Mouse (Mus musculus) kidney, adult 2 months (tissue): ENCODE data around the gene Trmt10c. TPM values are rescaled to one million over a fixed set of nuclear protein-coding genes. Genes with fewer than 3 reads are reported as not detected.

Experiments
- DNase-seq: peaks from one replicate; pipeline ENCODE4 v3.0.0; 2021
- H3K27ac ChIP-seq: fragments of 200-500 bp; 2 replicates; pipeline ENCODE4 v1.5.1; 2012; ENCODE audit warnings: low read depth, low read length, control low read depth, inconsistent platforms; ENCODE audit not compliant: insufficient read depth
- H3K27me3 ChIP-seq: fragments of 200-500 bp; replicated peaks from 2 replicates; pipeline ENCODE4 v1.6.1; 2012; ENCODE audit warnings: mild to moderate bottlenecking, moderate library complexity, low read length, inconsistent platforms; ENCODE audit not compliant: control insufficient read depth, insufficient read depth
- H3K36me3 ChIP-seq: fragments of 200-500 bp; 2 replicates; pipeline ENCODE4 v1.6.1; 2012; ENCODE audit warnings: mild to moderate bottlenecking, moderate library complexity, low read length, inconsistent platforms; ENCODE audit not compliant: control insufficient read depth, insufficient read depth
- H3K4me1 ChIP-seq: fragments of 200-500 bp; 2 replicates; pipeline ENCODE4 v1.6.1; 2011; ENCODE audit warnings: low read length; ENCODE audit not compliant: control insufficient read depth, insufficient read depth
- H3K4me3 ChIP-seq: fragments of 200-500 bp; 2 replicates; pipeline ENCODE4 v1.5.1; 2011; ENCODE audit warnings: mild to moderate bottlenecking, low read depth, low read length, control low read depth; ENCODE audit not compliant: insufficient read depth
- CTCF ChIP-seq: fragments of 200-500 bp; conservative IDR thresholded peaks from 2 replicates; pipeline ENCODE4 v1.5.1; 2011; ENCODE audit warnings: low read depth, mild to moderate bottlenecking, control low read depth, low read length, moderate library complexity, mixed read lengths; ENCODE audit not compliant: insufficient read depth, insufficient read length
- POLR2A ChIP-seq: fragments of 200-500 bp; IDR thresholded peaks from one replicate; pipeline ENCODE4 v1.6.1; 2011; ENCODE audit warnings: low read depth, low read length, control low read depth
- WGBS: fragments of 180-500 bp; shearing (Covaris S2); methylation state at CpG from one replicate; pipeline ENCODE4 v1.1.7; 2018; 5-methylcytosine and 5-hydroxymethylcytosine counted together
- polyA plus RNA-seq: library from polyadenylated mRNA; depleted of rRNA; stranded (reverse); fragments of >200 nt; gene quantifications from 2 replicates; pipeline ENCODE4 v1.2.3, GENCODE M21; 2012; rRNA removed

Trmt10c gene
- polyA plus RNA-seq, 1 experiment, result 3.3 TPM

DNA sequence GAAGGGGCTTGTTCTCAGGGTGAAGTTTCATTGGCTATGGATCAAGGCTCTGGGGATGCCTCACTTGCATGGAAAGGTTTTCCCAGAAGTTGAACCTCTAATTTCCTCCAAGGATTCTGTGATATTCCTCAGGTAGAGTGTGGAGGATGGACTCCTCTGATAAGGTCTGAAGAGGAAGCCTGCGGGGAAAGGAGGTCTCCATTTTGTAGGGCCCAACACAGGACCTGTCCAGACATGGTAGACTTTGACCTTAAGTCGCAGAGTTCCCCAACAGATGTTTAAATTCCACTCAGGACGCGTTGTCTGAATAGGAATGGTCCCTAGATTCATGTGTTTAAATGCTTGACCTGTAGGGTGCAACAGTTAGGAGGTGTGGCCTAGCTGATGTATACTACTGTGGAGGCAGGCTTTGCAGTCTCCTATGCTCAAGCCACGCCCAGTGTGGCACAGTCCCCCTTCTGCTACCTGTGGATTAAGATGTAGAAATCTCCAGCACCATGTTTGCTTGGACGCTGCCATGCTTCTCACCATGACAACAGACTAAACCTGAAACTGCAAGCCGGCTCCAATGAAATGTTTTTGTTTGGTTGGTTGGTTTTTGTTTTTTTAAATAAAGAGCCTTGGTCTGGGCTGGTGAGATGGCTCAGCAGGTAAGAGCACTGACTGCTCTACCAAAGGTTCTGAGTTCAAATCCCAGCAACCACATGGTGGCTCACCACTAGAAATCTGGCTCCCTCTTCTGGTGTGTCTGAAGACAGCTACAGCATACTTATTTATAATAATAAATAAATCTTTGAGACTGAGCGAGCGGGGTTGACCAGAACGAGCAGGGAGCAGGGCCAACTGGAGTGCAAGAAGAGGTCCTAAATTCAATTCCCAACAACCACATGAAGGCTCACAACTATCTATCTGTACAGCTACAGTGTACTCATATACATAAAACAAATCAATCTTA lies 24.6 kb downstream of the Trmt10c start:
- H3K27ac ChIP-seq, result no peak overlapping the region
- no peaks in the 10 kb centered on the region for H3K27me3 ChIP-seq
- WGBS, result 84% methylated on average over 10 of the region's 10 CpGs
- no peak for TF ChIP-seq CTCF
- TF ChIP-seq POLR2A, result no peak
- H3K4me3 ChIP-seq, result no peak overlapping the region
- no peaks in the 10 kb centered on the region for H3K4me1 ChIP-seq
- peaks cover 3% of the 10 kb centered on the region for H3K36me3 ChIP-seq
- DNase-seq, result no peak

GRCm38 (mm10) chr16:56008862-56009261 lies 28.8 kb downstream of the Trmt10c start:
- Histone ChIP-seq H3K36me3 (peaks cover 3% of the 10 kb centered on the region; the same call in 1 of the 2 replicates), H3K4me3 (no peak overlapping the region), H3K4me1 (no peaks in the 10 kb centered on the region), H3K27me3 (no peaks in the 10 kb centered on the region), H3K27ac (no peak overlapping the region)
- 88% methylated on average over 1 of the region's 1 CpGs for WGBS
- TF ChIP-seq POLR2A, result no peak
- no peak for TF ChIP-seq CTCF
- DNase-seq, result no peak

GRCm38 (mm10) chr16:56006798-56007197 lies 30.8 kb downstream of the Trmt10c start:
- Histone ChIP-seq H3K4me3 (no peak overlapping the region), H3K27ac (no peak overlapping the region), H3K4me1 (no peaks in the 10 kb centered on the region), H3K36me3 (peaks cover 3% of the 10 kb centered on the region), H3K27me3 (no peaks in the 10 kb centered on the region)
- TF ChIP-seq POLR2A, result no peak
- no peak for TF ChIP-seq CTCF
- no peak for DNase-seq
- 92% methylated on average over 11 of the region's 11 CpGs for WGBS

GRCm38 (mm10) chr16:55994235-55994634 lies 43.4 kb downstream of the Trmt10c start:
- no peaks in the 10 kb centered on the region for H3K4me1 ChIP-seq
- no peaks in the 10 kb centered on the region for H3K27me3 ChIP-seq
- no peak overlapping the region for H3K4me3 ChIP-seq
- peaks cover 8% of the 10 kb centered on the region for H3K36me3 ChIP-seq
- DNase-seq, result no peak
- 97% methylated on average over 2 of the region's 2 CpGs for WGBS
- TF ChIP-seq CTCF, result no peak
- no peak overlapping the region for H3K27ac ChIP-seq

- WGBS, result 85% methylated on average over 4 of the region's 4 CpGs
- TF ChIP-seq POLR2A, result no peak
- no peak for TF ChIP-seq CTCF
- no peak overlapping the region for H3K4me3 ChIP-seq
- peaks cover 6% of the 10 kb centered on the region for H3K36me3 ChIP-seq
- H3K27me3 ChIP-seq, result no peaks in the 10 kb centered on the region
- H3K27ac ChIP-seq, result no peak overlapping the region
- no peaks in the 10 kb centered on the region for H3K4me1 ChIP-seq
- no peak for DNase-seq
Measured at GRCm38 (mm10) chr16:55990311-55990710, 47.3 kb downstream of the Trmt10c start.

- no peaks in the 10 kb centered on the region for H3K27me3 ChIP-seq
- DNase-seq, result no peak
- no peak for TF ChIP-seq POLR2A
- no peak for TF ChIP-seq CTCF
- H3K36me3 ChIP-seq, result no peaks in the 10 kb centered on the region; the same call in none of the 2 replicates
- H3K4me3 ChIP-seq, result no peak overlapping the region
- WGBS, result 91% methylated on average over 3 of the region's 3 CpGs
- no peaks in the 10 kb centered on the region for H3K4me1 ChIP-seq
- H3K27ac ChIP-seq, result no peak overlapping the region
Measured at GRCm38 (mm10) chr16:55986001-55986400, 51.6 kb downstream of the Trmt10c start.

Other genes with a start within 250 kb of the Trmt10c start
- gene Nfkbiz, start 198.9 kb downstream of the Trmt10c start, polyA plus RNA-seq, result 4.7 and 5.2 TPM in 2 replicates
- gene Nxpe3, start 142.5 kb downstream of the Trmt10c start, polyA plus RNA-seq, result 4.6 and 4.9 TPM in 2 replicates
- 1.5 and 2.5 TPM in 2 replicates for gene Cep97, start 103.0 kb downstream of the Trmt10c start, polyA plus RNA-seq
- gene Rpl24, start 71.5 kb downstream of the Trmt10c start, polyA plus RNA-seq, result 175 and 226 TPM in 2 replicates
- gene Zbtb11, start 63.9 kb downstream of the Trmt10c start, polyA plus RNA-seq, result 2.9 and 3.2 TPM in 2 replicates
- 16.3 and 24.6 TPM in 2 replicates for gene Pcnp, start 8.1 kb downstream of the Trmt10c start, polyA plus RNA-seq
- 2.9 and 3.1 TPM in 2 replicates for gene Senp7, start 10.5 kb upstream of the Trmt10c start, polyA plus RNA-seq
- 0.17 and 0.19 TPM in 2 replicates for gene Impg2, start 166.5 kb upstream of the Trmt10c start, polyA plus RNA-seq